Mouse (Mus musculus) bone marrow macrophage, adult 2 months (primary cell): Measurements from ENCODE around the gene Foxd2.

Experiments
- CTCF ChIP-seq: IDR thresholded peaks from 2 replicates; pipeline ENCODE4 v1.5.1; 2012; ENCODE audit warnings: low read depth, mild to moderate bottlenecking, low read length, moderate library complexity
- POLR2A ChIP-seq: IDR thresholded peaks from 2 replicates; pipeline ENCODE4 v1.6.1; 2012; ENCODE audit warnings: mild to moderate bottlenecking, low read depth, low read length, borderline replicate concordance

- TF ChIP-seq CTCF (no peak), POLR2A (no peak)
Observed at GRCm38 (mm10) chr4:114938248-114938647, 29.6 kb upstream of the Foxd2 start.
